Mouse (Mus musculus) adrenal gland, postnatal 10 days (tissue): ENCODE data around the gene Mcpt2. TPM values are rescaled to one million over a fixed set of nuclear protein-coding genes. Genes with fewer than 3 reads are reported as not detected.
"Not testable (repeated sequence)": the region's sequence is repeated elsewhere in the genome, so short reads cannot be mapped to it uniquely, and the experiment has no call there.

Experiments used
- DNase-seq: peaks from one replicate; pipeline ENCODE4 v3.0.0; 2021; ENCODE audit warnings: mixed read lengths
- long read RNA-seq, 2 experiments: library from polyadenylated mRNA; stranded (forward); transcript quantifications; one replicate each; pipeline ENCODE4 v2.0.0; 2021
- microRNA-seq: library from miRNA; unstranded; fragments of <30 nt; microRNA quantifications from one replicate; pipeline ENCODE4 v1.2.0, GENCODE M21; 2021
- total RNA-seq, 2 experiments: library from RNA; stranded (reverse); gene quantifications; 2 replicates each; pipeline ENCODE4 v1.2.3; 2021

The Mcpt2 gene
- total RNA-seq = under 1 TPM in 1 of 2 experiments, not detected in 1; 0.24 TPM
- long read RNA-seq, experiment 1 = 0 reads
- long read RNA-seq, experiment 2 = 0 reads

DNA sequence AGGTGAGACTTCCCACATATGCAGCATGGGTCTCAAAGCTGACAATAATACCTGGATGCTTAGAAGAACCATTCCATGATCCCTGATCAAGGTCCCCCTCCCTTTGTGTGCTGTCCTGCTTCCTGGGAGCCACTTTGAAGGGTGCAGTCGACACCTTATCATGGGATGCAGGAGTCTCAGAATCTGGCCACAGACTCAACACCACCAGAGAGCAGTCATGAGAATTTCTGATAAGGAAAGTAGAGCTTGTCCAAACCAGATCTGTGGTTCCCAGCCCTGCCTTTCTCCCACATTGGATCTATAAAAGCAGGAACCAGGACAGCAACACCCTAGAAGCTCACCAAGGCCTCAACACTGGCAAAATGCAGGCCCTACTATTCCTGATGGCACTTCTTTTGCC is at the start of gene Mcpt2:
Gene Mcpt2, plus strand, starts transcription at position 250 of the 400 bp plus-strand sequence.
- DNase-seq = not testable (repeated sequence)

DNA sequence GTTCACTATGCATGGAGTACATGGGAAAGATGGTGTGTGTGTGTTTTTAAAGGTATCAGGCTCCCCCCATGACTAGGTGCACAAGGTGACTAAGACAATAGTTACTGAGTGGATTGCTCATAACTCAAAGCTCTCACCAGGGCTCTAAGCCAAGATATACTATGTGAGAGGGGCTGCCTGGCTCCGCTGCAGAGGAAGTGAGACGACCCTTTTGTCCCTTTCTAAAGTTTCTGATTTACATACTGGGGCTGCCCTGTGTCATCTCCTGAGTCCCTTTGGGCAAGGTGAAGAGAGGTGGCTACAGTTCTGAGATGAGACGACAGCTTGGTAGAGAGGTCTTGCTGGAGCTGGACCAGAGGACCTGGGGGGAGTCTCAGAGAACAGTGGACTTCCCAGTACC is 28.7 kb upstream of the Mcpt2 start:
- no peak for DNase-seq

DNA sequence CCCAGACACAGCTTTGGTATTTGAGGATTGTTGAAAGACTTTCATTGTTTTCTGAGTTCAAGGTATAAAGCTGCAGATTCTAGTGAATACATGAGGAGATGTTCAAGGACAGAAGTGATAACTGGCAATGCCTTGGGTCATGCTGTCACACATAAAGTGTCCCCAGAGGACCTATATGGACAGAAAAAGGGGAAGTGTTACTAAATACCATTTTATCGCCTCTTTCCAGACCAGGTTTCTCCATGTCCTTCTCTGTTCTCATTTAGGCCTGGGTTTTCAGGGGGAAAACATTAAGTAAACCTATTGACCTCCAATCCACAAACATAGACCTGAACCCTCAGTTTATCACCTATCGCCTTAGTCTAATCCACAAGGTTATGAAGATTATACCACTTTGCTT is 27.9 kb upstream of the Mcpt2 start:
- DNase-seq = no peak

GRCm38 (mm10) chr14:56017671-56018070 is 24.2 kb upstream of the Mcpt2 start, which contains the start of gene Mcpt1:
Gene Mcpt1, plus strand, starts transcription at chr14:56017971.
- not testable (repeated sequence) for DNase-seq

GRCm38 (mm10) chr14:56019446-56019845 is 22.4 kb upstream of the Mcpt2 start:
- no peak for DNase-seq

- DNase-seq = not testable (repeated sequence)
These were observed 20.5 kb upstream of the Mcpt2 start for GRCm38 (mm10) chr14:56021305-56021704.

- DNase-seq = not testable (repeated sequence)
These were observed 11.4 kb upstream of the Mcpt2 start, which contains the start of gene Mcpt9 for GRCm38 (mm10) chr14:56030395-56030794. Gene Mcpt9, minus strand, starts transcription at chr14:56030495.

GRCm38 (mm10) chr14:56034433-56034832 is 7.4 kb upstream of the Mcpt2 start:
- no peak for DNase-seq

GRCm38 (mm10) chr14:56055408-56055807 is 13.6 kb downstream of the Mcpt2 start:
- DNase-seq = no peak

DNA sequence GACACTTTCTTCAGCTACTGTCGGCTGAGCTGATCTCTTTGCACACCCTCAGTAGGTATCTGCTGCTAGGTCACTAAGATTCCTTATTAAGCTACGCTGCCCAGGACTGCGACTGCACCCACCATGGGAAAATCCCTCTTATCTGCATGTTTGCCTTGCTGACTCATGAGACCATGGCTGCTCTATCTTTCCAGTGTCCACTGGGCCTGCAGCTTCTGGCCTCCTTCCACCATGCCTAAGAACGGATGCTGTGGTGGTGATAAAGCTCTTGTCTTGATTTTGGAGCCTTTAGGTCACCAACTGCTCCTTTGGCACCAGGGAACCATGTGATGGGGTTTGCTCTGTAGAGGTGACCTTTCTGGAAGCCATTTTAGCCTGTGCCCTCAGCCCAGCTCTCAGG is 15.9 kb downstream of the Mcpt2 start:
- DNase-seq = no peak

DNA sequence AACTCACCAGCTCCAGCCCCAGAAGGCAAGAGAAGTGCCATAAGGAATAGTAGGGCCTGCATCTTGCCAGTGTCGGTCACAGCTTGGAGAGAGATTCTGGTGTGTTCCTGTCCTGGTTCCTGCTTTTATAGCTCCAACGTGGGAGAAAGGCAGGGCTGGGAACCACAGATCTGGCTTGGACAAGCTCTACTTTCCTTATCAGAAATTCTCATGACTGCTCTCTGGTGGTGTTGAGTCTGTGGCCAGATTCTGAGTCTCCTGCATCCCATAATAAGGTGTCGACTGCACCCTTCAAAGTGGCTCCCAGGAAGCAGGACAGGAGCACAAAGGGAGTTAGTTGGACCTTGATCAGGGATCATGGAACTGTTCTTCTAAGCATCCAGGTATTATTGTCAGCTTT is 20.4 kb downstream of the Mcpt2 start, which contains the start of gene Mcpt4:
Gene Mcpt4, minus strand, starts transcription at position 101 of the 400 bp plus-strand sequence.
- DNase-seq = not testable (repeated sequence)

GRCm38 (mm10) chr14:56082016-56082415 is 40.2 kb downstream of the Mcpt2 start:
- DNase-seq = no peak

DNA sequence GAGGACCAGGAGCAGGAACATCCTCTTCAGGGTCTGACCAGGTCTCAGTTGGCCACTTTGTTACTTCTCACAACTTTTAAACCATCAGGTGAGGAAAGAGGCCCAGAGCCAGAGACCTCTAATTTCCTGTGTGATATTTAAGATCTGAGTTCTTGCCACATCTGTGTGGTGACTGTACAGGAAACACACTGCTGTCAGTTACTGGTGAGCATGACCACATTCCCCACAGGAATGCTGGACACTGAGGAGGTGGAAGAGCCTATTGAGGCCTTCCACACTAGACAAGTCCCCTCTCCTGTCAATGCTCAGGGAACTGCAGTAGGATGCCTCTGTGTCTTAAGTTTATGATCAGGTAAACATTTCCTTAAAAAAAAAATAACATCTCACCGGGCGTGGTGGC is 43.3 kb downstream of the Mcpt2 start, which contains the start of gene Mcpt8:
Gene Mcpt8, minus strand, starts transcription at position 107 of the 400 bp plus-strand sequence.
- DNase-seq = no peak

- no peak for DNase-seq
These were observed 44.9 kb downstream of the Mcpt2 start for GRCm38 (mm10) chr14:56086711-56087110.

GRCm38 (mm10) chr14:56093353-56093752 is 51.5 kb downstream of the Mcpt2 start:
- DNase-seq = no peak

Small RNA genes lying within 50 kb of the gene (microRNA-seq; reads per million reads assigned to microRNA genes)
- gene Mir6949 = not detected

Other genes with a start within 250 kb of the Mcpt2 start
- gene Nfatc4, start 218.9 kb upstream of the Mcpt2 start, total RNA-seq = 10 to 100 TPM; 23.5 to 28.2 TPM
- 10 to 100 TPM; 20.7 to 24.4 TPM for gene Nynrin, start 188.0 kb upstream of the Mcpt2 start, total RNA-seq
- under 1 TPM; 0.15 to 0.48 TPM for gene Cbln3, start 157.6 kb upstream of the Mcpt2 start, total RNA-seq
- 10 to 100 TPM; 17.1 to 23.8 TPM for gene Khnyn, start 157.1 kb upstream of the Mcpt2 start, total RNA-seq
- gene Sdr39u1, start 141.7 kb upstream of the Mcpt2 start, total RNA-seq = 100 to 1,000 TPM in 1 of 2 experiments, 10 to 100 TPM in 1; 90.9 to 109 TPM
- gene Cma1, start 97.4 kb upstream of the Mcpt2 start, total RNA-seq = 1 to 10 TPM; 7.9 to 8.6 TPM
- gene Cma2, start 91.1 kb upstream of the Mcpt2 start, total RNA-seq = not detected
- gene Mcpt1, start 24.1 kb upstream of the Mcpt2 start, total RNA-seq = not detected
- gene Mcpt9, start 11.5 kb upstream of the Mcpt2 start, total RNA-seq = not detected
- gene Mcpt4, start 20.3 kb downstream of the Mcpt2 start, total RNA-seq = 1 to 10 TPM; 5.3 to 6.7 TPM
- gene Mcpt8, start 43.2 kb downstream of the Mcpt2 start, total RNA-seq = under 1 TPM; 0.66 to 0.97 TPM
- gene Ctsg, start 60.5 kb downstream of the Mcpt2 start, total RNA-seq = 1 to 10 TPM in 1 of 2 experiments, under 1 TPM in 1; 0.48 to 1.2 TPM
- gene Gzme, start 78.6 kb downstream of the Mcpt2 start, total RNA-seq = not detected
- gene Gzmd, start 90.6 kb downstream of the Mcpt2 start, total RNA-seq = not detected
- gene Gzmg, start 117.5 kb downstream of the Mcpt2 start, total RNA-seq = not detected
- not detected for gene Gzmn, start 132.6 kb downstream of the Mcpt2 start, total RNA-seq
- not detected for gene Gzmf, start 169.4 kb downstream of the Mcpt2 start, total RNA-seq
- not detected for gene Gzmc, start 192.6 kb downstream of the Mcpt2 start, total RNA-seq
- gene Gzmb, start 220.2 kb downstream of the Mcpt2 start, total RNA-seq = under 1 TPM; 0.18 to 0.21 TPM